Mouse (Mus musculus) retina, postnatal 7 days (tissue): ENCODE measurements at regions not wholly inside any gene's neighbourhood (a gene's known extent, or its start where the extent isn't known, plus 50 kb on each side); places are given as distances from the start of the nearest gene placed in this dataset.

Experiments
- DNase-seq: peaks from one replicate; pipeline ENCODE4 v3.0.0-alpha.2; 2012; ENCODE audit warnings: low read depth, low spot score

- DNase-seq, result no peak
These were observed 58.9 kb upstream of the E2f3 start for GRCm38 (mm10) chr13:30044790-30045189.

GRCm38 (mm10) chr13:30042689-30043320 lies 56.9 kb upstream of the E2f3 start:
- no peak for DNase-seq

GRCm38 (mm10) chr13:30041501-30042295 lies 55.8 kb upstream of the E2f3 start:
- DNase-seq, result no peak

- no peak for DNase-seq
These were observed 54.4 kb upstream of the E2f3 start for GRCm38 (mm10) chr13:30040288-30040687.

- no peak for DNase-seq
These were observed 53.9 kb upstream of the E2f3 start for GRCm38 (mm10) chr13:30039791-30040190.

- no peak for DNase-seq
These were observed 50.7 kb upstream of the E2f3 start for GRCm38 (mm10) chr13:30036561-30036960.

GRCm38 (mm10) chr13:30036071-30036470 lies 50.2 kb upstream of the E2f3 start:
- no peak for DNase-seq
